Mouse (Mus musculus): Measurements from ENCODE around the gene Ccl5.

The Ccl5 gene

DNA sequence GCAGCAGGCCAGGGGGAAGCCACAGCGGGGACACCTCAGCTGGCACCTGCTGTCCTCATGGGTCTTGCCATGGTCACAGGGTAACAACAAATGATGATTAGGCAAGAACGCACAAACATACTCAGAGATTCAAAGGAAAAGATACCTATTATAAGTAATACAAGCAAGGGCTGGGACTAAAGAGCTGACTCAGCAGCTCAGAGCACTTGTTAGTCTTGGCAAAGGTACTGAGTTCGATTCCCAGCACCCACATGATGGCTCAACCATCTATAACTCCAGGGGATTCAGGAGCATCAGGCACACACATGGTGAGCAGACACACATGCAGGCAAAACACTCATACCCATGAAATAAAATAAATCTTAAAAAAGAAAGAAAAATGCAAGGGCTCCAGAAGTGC lies 11.1 kb upstream of the Ccl5 start:
- in situ Hi-C loops (cut with MboI), result no loop called here

DNA sequence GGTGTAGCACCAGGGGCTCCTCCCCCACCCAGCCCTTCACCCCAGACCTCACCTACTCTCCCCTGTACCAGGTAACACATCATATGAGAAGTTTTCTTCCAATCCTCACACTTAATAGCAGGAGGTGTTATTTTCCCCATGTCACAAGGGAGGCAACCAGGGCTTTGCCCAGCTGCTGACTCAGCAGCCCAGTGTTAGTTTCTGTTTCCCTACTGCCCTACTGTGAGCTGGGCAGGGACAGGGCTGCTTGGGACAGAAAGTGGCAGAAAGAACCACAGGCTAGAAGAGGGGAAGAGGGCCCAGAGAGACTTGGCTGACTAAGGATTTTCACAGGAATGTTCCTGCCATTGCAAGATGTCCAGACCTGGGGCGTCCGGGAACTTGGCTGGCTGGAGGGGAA lies 10.6 kb upstream of the Ccl5 start:
- in situ Hi-C loops (cut with MboI), result no loop called here

DNA sequence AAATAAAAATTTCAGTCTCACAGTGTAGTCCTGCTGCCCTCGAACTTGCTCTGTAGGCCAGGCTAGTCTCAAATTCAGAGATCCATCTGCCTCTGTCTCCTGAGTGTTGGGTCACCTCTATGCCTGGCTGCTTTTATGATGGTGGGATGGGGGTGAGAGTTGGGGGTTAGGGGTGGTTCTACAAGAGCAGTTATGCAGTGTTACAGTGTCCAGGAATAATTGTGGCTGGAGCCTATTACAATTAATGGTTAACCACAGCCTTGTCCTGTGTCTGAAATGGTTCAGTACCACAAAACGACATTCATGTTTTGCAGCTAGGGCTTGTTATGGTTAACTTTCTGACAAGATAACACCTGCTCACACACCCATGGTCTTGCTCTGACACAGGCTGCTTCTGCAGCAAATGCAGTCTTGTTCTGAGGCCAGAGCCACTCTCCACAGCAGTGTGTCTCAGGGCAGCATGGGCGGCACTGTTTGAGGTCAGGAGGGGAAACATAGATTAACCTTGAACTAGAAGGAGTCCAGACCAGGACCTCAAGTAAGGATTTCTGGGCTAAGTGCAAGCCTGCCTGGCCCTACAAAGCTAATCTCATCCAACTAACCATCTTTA lies 8.5 kb upstream of the Ccl5 start:
- in situ Hi-C loops (cut with MboI), result no loop called here

DNA sequence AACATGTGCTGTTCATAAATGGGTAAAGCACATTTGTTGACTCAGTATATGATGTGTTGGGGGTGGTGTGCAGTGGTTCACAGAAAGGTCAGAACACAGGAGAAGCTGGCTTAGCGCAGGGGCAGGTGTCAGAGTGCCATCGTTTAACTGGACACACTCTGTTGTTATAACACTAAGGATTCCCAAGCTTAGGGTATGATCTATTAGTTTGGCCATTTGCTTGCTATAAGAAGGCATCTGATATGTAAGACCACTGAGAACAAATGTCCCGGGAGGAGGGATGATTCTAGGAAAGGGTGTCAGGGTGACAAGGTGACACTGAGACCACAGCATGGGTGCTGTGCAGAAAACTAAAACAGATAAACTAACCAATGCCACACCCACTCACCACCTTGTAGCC lies 6.5 kb upstream of the Ccl5 start:
- in situ Hi-C loops (cut with MboI), result no loop called here

DNA sequence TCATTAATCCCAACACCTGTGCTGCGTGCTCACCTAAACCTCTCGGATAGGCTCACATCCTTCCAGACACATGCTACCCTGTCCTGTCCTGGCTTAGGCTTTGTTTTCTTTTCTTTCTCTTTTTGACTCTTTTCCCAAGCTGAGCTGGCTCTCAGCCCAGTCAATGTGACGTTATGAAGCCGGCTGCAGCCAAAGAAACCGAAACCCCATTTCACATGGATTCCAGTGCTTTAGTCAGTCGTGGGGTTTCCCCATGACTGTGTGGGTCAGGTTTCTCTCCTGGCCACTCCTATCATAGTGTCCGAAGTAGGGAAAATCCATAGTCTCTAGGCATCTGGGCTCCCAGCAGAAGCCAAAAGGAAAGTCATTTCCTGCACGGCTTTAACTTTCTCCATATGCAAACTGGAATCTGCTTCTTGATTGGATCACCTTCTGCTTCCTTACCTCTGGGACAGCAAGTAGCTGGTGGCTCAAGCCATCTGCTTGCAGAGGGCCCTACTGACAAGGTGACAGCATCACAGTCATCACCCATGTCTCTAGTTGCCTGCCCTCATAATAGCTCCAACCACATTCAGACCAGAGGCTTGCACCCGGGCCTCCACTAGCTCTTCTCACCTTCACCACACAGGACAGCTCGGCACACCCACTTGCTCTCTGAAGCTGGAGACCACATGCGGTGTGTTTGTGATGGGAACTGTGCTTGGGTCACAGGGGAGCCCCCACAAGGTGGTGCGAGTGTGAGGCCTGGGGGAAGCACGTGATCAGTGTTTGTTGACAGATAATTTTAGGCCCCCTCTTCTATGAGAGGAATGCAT lies 4.5 kb upstream of the Ccl5 start:
- in situ Hi-C loops (cut with MboI), result no loop called here

DNA sequence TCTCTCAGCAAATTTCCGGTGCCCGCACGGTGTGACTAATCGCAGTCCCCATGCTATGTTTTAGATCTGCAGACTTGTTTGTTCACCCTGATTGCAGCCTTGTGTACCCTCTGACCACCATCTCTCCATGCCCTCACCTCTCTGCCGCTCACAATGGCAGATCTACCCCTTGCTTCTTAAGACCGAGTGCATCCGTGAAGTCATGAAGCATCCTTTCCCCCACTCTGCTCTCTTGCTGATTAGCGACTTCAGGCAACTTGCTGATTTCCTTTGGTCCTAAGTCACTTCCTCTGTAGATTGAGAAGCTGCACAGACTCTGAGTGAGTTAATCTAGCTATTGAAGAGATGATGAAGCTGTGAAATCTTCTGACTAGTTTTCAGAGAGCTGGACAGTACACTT lies 3.8 kb upstream of the Ccl5 start:
- in situ Hi-C loops (cut with MboI), result no loop called here

DNA sequence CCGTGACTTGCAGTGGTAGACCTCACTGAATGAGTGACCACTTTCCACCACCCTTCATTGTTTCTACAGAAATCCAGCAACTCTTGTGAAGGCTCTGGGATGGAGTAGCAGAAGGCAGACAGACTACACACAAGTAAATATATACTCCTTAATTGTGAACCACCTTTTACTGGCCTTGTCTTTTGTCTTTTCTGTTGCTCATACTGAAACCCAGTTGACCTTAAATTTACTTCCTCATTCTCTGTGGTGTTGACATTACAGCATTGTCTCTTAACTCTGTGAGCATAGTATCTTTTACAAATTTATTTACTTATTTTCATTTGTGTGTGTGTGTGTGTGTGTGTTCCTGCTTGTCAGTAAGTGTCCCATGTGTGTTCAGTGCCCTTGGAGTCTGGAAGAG lies 2.9 kb upstream of the Ccl5 start:
- in situ Hi-C loops (cut with MboI), result no loop called here

DNA sequence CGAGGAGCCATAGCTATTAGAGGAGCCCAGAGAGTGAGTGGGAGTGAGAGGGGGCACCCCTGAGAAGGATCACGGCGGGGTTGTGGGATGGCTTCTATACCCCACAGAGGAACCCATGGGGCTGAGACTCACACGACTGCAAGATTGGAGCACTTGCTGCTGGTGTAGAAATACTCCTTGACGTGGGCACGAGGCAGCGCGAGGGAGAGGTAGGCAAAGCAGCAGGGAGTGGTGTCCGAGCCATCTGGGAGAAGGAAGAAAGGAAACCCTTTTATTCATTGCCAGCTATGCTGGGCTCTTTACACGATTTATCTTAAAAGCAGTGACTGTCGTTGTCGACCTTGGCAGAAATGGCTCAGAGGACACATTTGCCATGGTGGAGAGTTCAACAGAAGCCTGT lies 1.3 kb downstream of the Ccl5 start:
- in situ Hi-C loops (cut with MboI), result no loop called here

DNA sequence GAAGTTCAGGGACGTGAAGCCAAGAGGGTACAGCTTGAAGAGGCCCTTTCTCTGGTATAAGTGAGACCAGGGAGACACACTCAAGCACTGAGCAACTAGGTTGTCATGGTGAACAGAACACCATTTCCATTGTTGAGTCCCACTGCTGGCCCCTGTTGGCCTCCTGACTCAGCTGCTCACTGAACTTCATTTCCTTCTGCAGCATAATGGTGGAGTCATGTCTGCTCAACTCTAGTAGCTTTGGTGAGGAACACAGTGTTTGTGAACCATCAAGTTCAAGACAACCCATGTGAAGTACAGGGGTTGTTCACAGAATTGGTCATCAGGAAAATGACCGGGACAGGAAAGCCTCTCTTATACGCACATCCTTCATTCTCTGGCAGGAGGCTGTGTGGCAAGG lies 8.2 kb downstream of the Ccl5 start, which contains the start of gene Heatr9:
Gene Heatr9, minus strand, starts transcription at position 101 of the 400 bp plus-strand sequence.
- in situ Hi-C loops (cut with MboI), result no loop called here

DNA sequence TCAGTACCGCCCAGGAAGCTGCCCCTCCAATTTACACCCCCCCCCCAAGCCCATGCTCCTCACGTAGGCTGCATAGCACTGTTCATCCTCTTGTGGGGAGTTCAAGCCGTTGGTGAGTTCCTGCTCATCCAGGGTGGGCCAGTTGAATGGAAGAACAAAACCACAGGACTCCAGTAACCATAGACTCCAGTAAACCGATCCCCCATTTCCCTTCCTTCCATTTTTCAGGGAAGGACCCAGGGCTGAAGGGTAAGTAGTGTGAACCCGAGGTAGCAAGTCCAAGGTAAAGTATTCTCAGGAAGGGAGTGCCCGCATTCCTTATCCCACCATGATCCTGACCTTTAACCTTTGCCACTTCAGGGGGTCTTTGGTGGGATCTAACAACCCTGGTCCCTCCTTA lies 11.9 kb downstream of the Ccl5 start:
- in situ Hi-C loops (cut with MboI), result no loop called here

DNA sequence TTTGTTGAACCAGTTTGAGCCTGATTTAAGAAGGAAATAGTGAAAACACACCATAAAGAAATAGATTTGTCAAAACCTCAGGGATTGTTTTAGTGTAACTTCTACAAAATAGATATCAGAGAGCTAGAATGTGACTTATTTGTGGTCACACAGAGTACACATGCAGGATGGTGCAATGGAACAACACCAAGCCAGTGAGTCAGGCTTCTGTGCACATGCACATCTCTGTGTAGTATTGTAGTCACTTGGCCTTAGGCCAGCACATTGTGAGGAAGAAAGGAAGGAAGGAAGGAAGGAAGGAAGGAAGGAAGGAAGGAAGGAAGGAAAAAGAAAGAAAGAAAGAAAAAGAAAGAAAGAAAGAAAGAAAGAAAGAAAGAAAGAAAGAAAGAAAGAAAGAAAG lies 13.2 kb downstream of the Ccl5 start:
- in situ Hi-C loops (cut with MboI), result no loop called here

DNA sequence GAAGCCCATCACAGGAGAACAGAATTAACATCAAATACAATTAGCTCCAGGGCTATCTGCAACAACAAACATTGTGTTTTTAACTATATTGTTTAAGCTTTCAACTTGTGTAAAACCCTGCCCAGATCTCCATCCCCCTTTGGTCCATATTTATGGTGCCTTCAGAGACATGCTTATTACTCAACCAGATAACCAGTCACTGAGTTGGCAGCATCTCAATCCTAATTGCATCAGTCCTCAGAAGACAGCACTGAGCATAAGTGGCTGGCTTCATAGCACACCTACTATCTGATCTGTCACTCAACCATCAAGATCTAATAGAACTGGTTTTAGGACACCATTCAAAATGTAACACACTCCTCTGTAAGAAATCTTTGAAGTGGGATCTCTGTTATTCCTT lies 20.8 kb downstream of the Ccl5 start:
- in situ Hi-C loops (cut with MboI), result no loop called here

DNA sequence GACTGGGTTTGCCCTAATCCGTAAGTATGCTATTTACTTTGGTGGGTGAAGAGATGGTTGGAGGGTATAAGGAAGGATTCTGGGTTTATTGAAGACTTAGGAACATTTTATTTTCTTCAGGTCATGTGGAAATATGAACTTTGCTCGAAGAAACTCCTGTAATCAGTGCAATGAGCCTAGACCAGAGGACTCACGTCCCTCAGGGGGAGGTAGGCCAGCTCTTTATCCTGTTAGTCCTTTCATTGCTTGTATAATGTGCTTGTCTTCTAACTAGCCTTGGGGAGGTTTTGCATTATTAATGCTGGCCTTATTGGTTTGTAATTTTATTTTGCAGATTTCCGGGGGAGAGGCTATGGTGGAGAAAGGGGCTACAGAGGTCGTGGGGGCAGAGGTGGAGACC lies 26.0 kb downstream of the Ccl5 start:
- in situ Hi-C loops (cut with MboI), result no loop called here

DNA sequence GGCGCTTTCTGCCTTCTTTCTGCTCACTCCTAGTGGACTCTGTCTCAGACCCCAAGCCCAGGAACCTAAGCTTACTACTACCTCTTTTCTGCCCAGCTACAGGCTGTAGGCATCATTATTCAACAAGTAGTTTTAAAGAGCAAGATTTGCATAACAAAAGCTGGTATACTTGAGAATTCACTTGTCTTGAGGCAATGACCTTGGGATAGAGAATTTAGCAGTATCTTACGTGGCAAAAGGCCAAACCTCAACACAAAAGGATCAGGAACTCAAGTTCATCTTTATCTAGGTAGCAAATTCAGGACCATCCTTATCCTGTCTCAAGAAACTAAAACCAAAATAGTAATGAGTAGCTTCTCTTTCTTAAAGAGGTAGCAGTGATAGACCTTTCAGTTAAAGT lies 34.7 kb downstream of the Ccl5 start:
- in situ Hi-C loops (cut with MboI), result no loop called here

DNA sequence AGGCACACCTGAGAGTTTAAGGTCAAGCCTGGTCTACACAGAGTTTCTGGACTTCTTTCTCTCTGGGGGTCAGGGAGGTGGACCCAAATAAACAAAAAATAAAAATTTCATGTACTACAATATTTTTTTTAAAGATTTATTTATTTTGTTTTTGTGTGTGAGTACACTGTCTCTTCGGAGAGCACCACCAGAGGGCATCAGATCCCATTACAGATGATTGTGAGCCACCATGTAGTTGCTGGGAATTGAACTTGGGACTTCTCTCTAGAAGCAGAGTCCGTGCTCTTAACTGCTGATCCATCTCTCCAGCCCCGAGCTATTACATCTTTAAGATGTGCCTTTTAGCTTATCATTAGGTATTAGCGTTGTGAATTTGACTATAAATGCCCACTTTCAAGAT lies 38.8 kb downstream of the Ccl5 start:
- in situ Hi-C loops (cut with MboI), result no loop called here
